Mouse (Mus musculus) layer of hippocampus, postnatal 25 days (tissue): ENCODE data around the gene Tti1. TPM values are rescaled to one million over a fixed set of nuclear protein-coding genes. Genes with fewer than 3 reads are reported as not detected.

Experiments used
- DNase-seq, 2 experiments: peaks; one replicate each; pipeline ENCODE4 v3.0.0; 2022; ENCODE audit warnings: mixed read lengths in 2 of 2, low spot score in 1 of 2; ENCODE audit errors: extremely low spot score in 1 of 2
- total RNA-seq, 2 experiments: library from RNA; stranded (reverse); gene quantifications; 2 replicates each; pipeline ENCODE4 v1.2.3; 2021

Tti1 gene
- total RNA-seq, 2 experiments from 2014 or later = 19.3 to 20.0 TPM

- no peak for DNase-seq
These were observed 15.3 kb upstream of the Tti1 start for GRCm38 (mm10) chr2:158043504-158043903.

GRCm38 (mm10) chr2:158040396-158040795, 12.2 kb upstream of the Tti1 start:
- no peak for DNase-seq

- no peak for DNase-seq
These were observed 11.4 kb upstream of the Tti1 start for GRCm38 (mm10) chr2:158039662-158040061.

GRCm38 (mm10) chr2:158037571-158037970, 9.3 kb upstream of the Tti1 start:
- no peak for DNase-seq

GRCm38 (mm10) chr2:158036953-158037352, 8.7 kb upstream of the Tti1 start:
- DNase-seq = no peak

- no peak for DNase-seq
These were observed 8.2 kb upstream of the Tti1 start for GRCm38 (mm10) chr2:158036408-158036807.

- DNase-seq = no peak
These were observed 7.6 kb upstream of the Tti1 start for GRCm38 (mm10) chr2:158035813-158036212.

GRCm38 (mm10) chr2:158030007-158030406, 1.8 kb upstream of the Tti1 start:
- DNase-seq = no peak

GRCm38 (mm10) chr2:158027855-158028353, 329 bp downstream of the Tti1 start:
- no peak for DNase-seq

- no peak for DNase-seq
These were observed 10.9 kb downstream of the Tti1 start for GRCm38 (mm10) chr2:158017330-158017729.

GRCm38 (mm10) chr2:158012608-158013007, 15.6 kb downstream of the Tti1 start:
- no peak for DNase-seq

GRCm38 (mm10) chr2:158009373-158009772, 18.9 kb downstream of the Tti1 start:
- no peak for DNase-seq

GRCm38 (mm10) chr2:158005641-158006040, 22.6 kb downstream of the Tti1 start:
- no peak for DNase-seq

GRCm38 (mm10) chr2:158004620-158005019, 23.6 kb downstream of the Tti1 start:
- no peak for DNase-seq

- no peak for DNase-seq
These were observed 29.4 kb downstream of the Tti1 start for GRCm38 (mm10) chr2:157998817-157999216.

- no peak for DNase-seq
These were observed 35.7 kb downstream of the Tti1 start for GRCm38 (mm10) chr2:157992501-157992900.

GRCm38 (mm10) chr2:157991026-157991425, 37.2 kb downstream of the Tti1 start:
- no peak for DNase-seq

- no peak for DNase-seq
These were observed 38.3 kb downstream of the Tti1 start for GRCm38 (mm10) chr2:157989946-157990345.

GRCm38 (mm10) chr2:157988416-157989190, 39.6 kb downstream of the Tti1 start:
- DNase-seq = no peak

- no peak for DNase-seq
These were observed 42.0 kb downstream of the Tti1 start for GRCm38 (mm10) chr2:157986235-157986634.

- no peak for DNase-seq
These were observed 42.6 kb downstream of the Tti1 start for GRCm38 (mm10) chr2:157985611-157986010.

GRCm38 (mm10) chr2:157983276-157983675, 45.0 kb downstream of the Tti1 start:
- no peak for DNase-seq
